Mouse (Mus musculus) neural tube, embryonic 15.5 days (tissue): ENCODE data around the gene Elp4. TPM values are rescaled to one million over a fixed set of nuclear protein-coding genes. Genes with fewer than 3 reads are reported as not detected.
A peak's percentile ranks its signal among the peaks of the same experiment; 100 is the strongest.

Experiments
- ATAC-seq: fragments of 200-750 bp; cut with Nextera tagmentation; 2 replicates; pipeline ENCODE4 v1.8.0; 2017; ENCODE audit warnings: mild to moderate bottlenecking, moderate TSS enrichment, moderate library complexity; ENCODE audit not compliant: low FRiP score
- H3K27ac ChIP-seq: fragments of 300-500 bp; sonication (generic); replicated peaks from 2 replicates; pipeline ENCODE4 v1.5.1; 2015; ENCODE audit warnings: mild to moderate bottlenecking, inconsistent platforms
- H3K27me3 ChIP-seq: fragments of 300-500 bp; sonication (generic); replicated peaks from 2 replicates; pipeline ENCODE4 v1.6.1; 2015; ENCODE audit warnings: inconsistent platforms
- H3K36me3 ChIP-seq: fragments of 300-500 bp; sonication (generic); 2 replicates; pipeline ENCODE4 v1.6.1; 2015; ENCODE audit warnings: inconsistent platforms
- H3K4me1 ChIP-seq: fragments of 300-500 bp; sonication (generic); 2 replicates; pipeline ENCODE4 v1.6.1; 2015; ENCODE audit warnings: inconsistent platforms
- H3K4me2 ChIP-seq: fragments of 300-500 bp; sonication (generic); 2 replicates; pipeline ENCODE4 v1.6.1; 2015; ENCODE audit warnings: inconsistent platforms, mild to moderate bottlenecking, moderate library complexity
- H3K4me3 ChIP-seq: fragments of 300-500 bp; sonication (generic); replicated peaks from 2 replicates; pipeline ENCODE4 v1.5.1; 2015; ENCODE audit warnings: mild to moderate bottlenecking, inconsistent platforms
- H3K9ac ChIP-seq: fragments of 300-500 bp; sonication (generic); replicated peaks from 2 replicates; pipeline ENCODE4 v1.6.1; 2015; ENCODE audit warnings: mild to moderate bottlenecking, inconsistent platforms
- H3K9me3 ChIP-seq: fragments of 300-500 bp; sonication (generic); replicated peaks from 2 replicates; pipeline ENCODE4 v1.6.1; 2016; ENCODE audit warnings: inconsistent platforms
- WGBS: fragments of 180-500 bp; shearing (Covaris S2); methylation state at CpG from one replicate; pipeline ENCODE4 v1.1.7; 2015; ENCODE audit warnings: mixed read lengths; 5-methylcytosine and 5-hydroxymethylcytosine counted together
- polyA plus RNA-seq: library from polyadenylated mRNA; unstranded; fragments of >200 nt; fragmentation: Nextera tagmentation; extraction: Ambion mirVana; gene quantifications from 2 replicates; pipeline ENCODE4 v1.2.1, GENCODE M21; 2015

Elp4 gene
- polyA plus RNA-seq, 1 experiment from 2014 or later = 38.1 TPM

- no peaks in the 10 kb centered on the region for H3K36me3 ChIP-seq
- no peak overlapping the region for H3K4me3 ChIP-seq
- no peaks in the 10 kb centered on the region for H3K9me3 ChIP-seq
- WGBS = 76% methylated on average over 5 of the region's 5 CpGs
- no peak overlapping the region for H3K27ac ChIP-seq
- H3K4me1 ChIP-seq = no peaks in the 10 kb centered on the region
- H3K4me2 ChIP-seq = no peak overlapping the region
- ATAC-seq = no peak
- no peaks in the 10 kb centered on the region for H3K27me3 ChIP-seq
- H3K9ac ChIP-seq = no peak overlapping the region
Observed at GRCm38 (mm10) chr2:105782885-105783284, 121.5 kb downstream of the Elp4 start.

GRCm38 (mm10) chr2:105780739-105781138, 123.6 kb downstream of the Elp4 start:
- no peak for ATAC-seq
- 39% methylated on average over 1 of the region's 1 CpGs for WGBS
- no peak overlapping the region for H3K4me3 ChIP-seq
- H3K9me3 ChIP-seq = no peaks in the 10 kb centered on the region
- no peak overlapping the region for H3K27ac ChIP-seq
- no peaks in the 10 kb centered on the region for H3K27me3 ChIP-seq
- no peaks in the 10 kb centered on the region for H3K4me1 ChIP-seq
- H3K36me3 ChIP-seq = no peaks in the 10 kb centered on the region
- no peak overlapping the region for H3K9ac ChIP-seq
- no peak overlapping the region for H3K4me2 ChIP-seq

- no peak overlapping the region for H3K27ac ChIP-seq
- 16% methylated on average over 6 of the region's 6 CpGs for WGBS
- H3K27me3 ChIP-seq = no peaks in the 10 kb centered on the region
- no peak overlapping the region for H3K9ac ChIP-seq
- no peaks in the 10 kb centered on the region for H3K4me1 ChIP-seq
- no peaks in the 10 kb centered on the region for H3K36me3 ChIP-seq
- no peaks in the 10 kb centered on the region for H3K9me3 ChIP-seq
- no peak for ATAC-seq
- no peak overlapping the region for H3K4me2 ChIP-seq
- no peak overlapping the region for H3K4me3 ChIP-seq
Observed at GRCm38 (mm10) chr2:105779320-105779891, 125.0 kb downstream of the Elp4 start.

GRCm38 (mm10) chr2:105771314-105771713, 133.1 kb downstream of the Elp4 start:
- no peak overlapping the region for H3K27ac ChIP-seq
- H3K36me3 ChIP-seq = no peaks in the 10 kb centered on the region
- WGBS = 94% methylated on average over 3 of the region's 3 CpGs
- H3K4me1 ChIP-seq = no peaks in the 10 kb centered on the region
- H3K9me3 ChIP-seq = no peaks in the 10 kb centered on the region
- H3K9ac ChIP-seq = no peak overlapping the region
- H3K4me3 ChIP-seq = no peak overlapping the region
- no peaks in the 10 kb centered on the region for H3K27me3 ChIP-seq
- no peak for ATAC-seq
- no peak overlapping the region for H3K4me2 ChIP-seq

- WGBS = 64% methylated on average over 4 of the region's 4 CpGs
- Histone ChIP-seq H3K4me2 (no peak overlapping the region), H3K9me3 (no peaks in the 10 kb centered on the region), H3K4me1 (no peaks in the 10 kb centered on the region), H3K27me3 (no peaks in the 10 kb centered on the region), H3K36me3 (no peaks in the 10 kb centered on the region), H3K4me3 (no peak overlapping the region), H3K9ac (no peak overlapping the region), H3K27ac (no peak overlapping the region)
- no peak for ATAC-seq
Observed at GRCm38 (mm10) chr2:105769747-105770328, 134.5 kb downstream of the Elp4 start.

- H3K36me3 ChIP-seq = no peaks in the 10 kb centered on the region
- H3K9me3 ChIP-seq = no peaks in the 10 kb centered on the region
- 35% methylated on average over 1 of the region's 1 CpGs for WGBS
- no peaks in the 10 kb centered on the region for H3K27me3 ChIP-seq
- H3K9ac ChIP-seq = no peak overlapping the region
- H3K4me1 ChIP-seq = no peaks in the 10 kb centered on the region
- ATAC-seq = no peak
- no peak overlapping the region for H3K27ac ChIP-seq
- no peak overlapping the region for H3K4me2 ChIP-seq
- no peak overlapping the region for H3K4me3 ChIP-seq
Observed at GRCm38 (mm10) chr2:105753512-105753911, 150.9 kb downstream of the Elp4 start.

GRCm38 (mm10) chr2:105749111-105749510, 155.3 kb downstream of the Elp4 start:
- ATAC-seq = no peak
- WGBS = 89% methylated on average over 5 of the region's 5 CpGs
- Histone ChIP-seq H3K27me3 (no peaks in the 10 kb centered on the region), H3K4me2 (no peak overlapping the region), H3K36me3 (no peaks in the 10 kb centered on the region), H3K9me3 (no peaks in the 10 kb centered on the region), H3K27ac (no peak overlapping the region), H3K9ac (no peak overlapping the region), H3K4me3 (no peak overlapping the region), H3K4me1 (no peaks in the 10 kb centered on the region)

- no peak for ATAC-seq
- no peak overlapping the region for H3K4me2 ChIP-seq
- 78% methylated on average over 7 of the region's 7 CpGs for WGBS
- no peak overlapping the region for H3K27ac ChIP-seq
- no peak overlapping the region for H3K4me3 ChIP-seq
- no peaks in the 10 kb centered on the region for H3K36me3 ChIP-seq
- no peaks in the 10 kb centered on the region for H3K9me3 ChIP-seq
- H3K9ac ChIP-seq = no peak overlapping the region
- H3K27me3 ChIP-seq = no peaks in the 10 kb centered on the region
- H3K4me1 ChIP-seq = no peaks in the 10 kb centered on the region
Observed at GRCm38 (mm10) chr2:105746896-105747295, 157.5 kb downstream of the Elp4 start.

GRCm38 (mm10) chr2:105736166-105736565, 168.2 kb downstream of the Elp4 start:
- Histone ChIP-seq H3K36me3 (no peaks in the 10 kb centered on the region), H3K9me3 (no peaks in the 10 kb centered on the region), H3K27me3 (no peaks in the 10 kb centered on the region), H3K4me2 (no peak overlapping the region), H3K9ac (no peak overlapping the region), H3K4me3 (no peak overlapping the region), H3K4me1 (no peaks in the 10 kb centered on the region), H3K27ac (no peak overlapping the region)
- ATAC-seq = no peak

- Histone ChIP-seq H3K27me3 (no peaks in the 10 kb centered on the region), H3K27ac (no peak overlapping the region), H3K9me3 (no peaks in the 10 kb centered on the region), H3K9ac (no peak overlapping the region), H3K4me3 (no peak overlapping the region), H3K4me2 (no peak overlapping the region), H3K36me3 (no peaks in the 10 kb centered on the region), H3K4me1 (no peaks in the 10 kb centered on the region)
- 95% methylated on average over 3 of the region's 3 CpGs for WGBS
- ATAC-seq = no peak
Observed at GRCm38 (mm10) chr2:105730704-105731103, 173.7 kb downstream of the Elp4 start.

GRCm38 (mm10) chr2:105726657-105727056, 177.7 kb downstream of the Elp4 start:
- no peak for ATAC-seq
- no peaks in the 10 kb centered on the region for H3K4me1 ChIP-seq
- no peaks in the 10 kb centered on the region for H3K36me3 ChIP-seq
- no peak overlapping the region for H3K4me3 ChIP-seq
- H3K27ac ChIP-seq = no peak overlapping the region
- H3K9me3 ChIP-seq = no peaks in the 10 kb centered on the region
- WGBS = 79% methylated on average over 9 of the region's 9 CpGs
- H3K9ac ChIP-seq = no peak overlapping the region
- H3K4me2 ChIP-seq = no peak overlapping the region
- no peaks in the 10 kb centered on the region for H3K27me3 ChIP-seq

- H3K36me3 ChIP-seq = no peaks in the 10 kb centered on the region
- no peaks in the 10 kb centered on the region for H3K27me3 ChIP-seq
- H3K27ac ChIP-seq = peak overlapping the region; percentile 56; the same call in 1 of the 2 replicates
- 0 out of 2 replicates have a peak, but pooled peaks cover 3% of the 10 kb centered on the region for H3K4me1 ChIP-seq
- H3K9ac ChIP-seq = no peak overlapping the region
- 22% methylated on average over 8 of the region's 8 CpGs for WGBS
- 0 out of 2 replicates have a peak overlapping the region, but pooled peaks have one; percentile 5 for H3K4me2 ChIP-seq
- ATAC-seq = peak; percentile 79
- H3K9me3 ChIP-seq = no peaks in the 10 kb centered on the region
- H3K4me3 ChIP-seq = no peak overlapping the region
Observed at GRCm38 (mm10) chr2:105715409-105716115, 188.8 kb downstream of the Elp4 start.
